Mouse (Mus musculus) liver, adult 2 months (tissue): ENCODE results near the gene Csrp2.

ENCODE experiments used
- CTCF ChIP-seq: fragments of 200-500 bp; IDR thresholded peaks from 2 replicates; pipeline ENCODE4 v1.5.1; 2011; ENCODE audit warnings: low read depth, low read length, control low read depth
- POLR2A ChIP-seq: fragments of 200-500 bp; IDR thresholded peaks from 2 replicates; pipeline ENCODE4 v1.6.1; 2011; ENCODE audit warnings: low read length, control low read depth; ENCODE audit not compliant: insufficient read depth; ENCODE audit errors: extremely low read depth

DNA sequence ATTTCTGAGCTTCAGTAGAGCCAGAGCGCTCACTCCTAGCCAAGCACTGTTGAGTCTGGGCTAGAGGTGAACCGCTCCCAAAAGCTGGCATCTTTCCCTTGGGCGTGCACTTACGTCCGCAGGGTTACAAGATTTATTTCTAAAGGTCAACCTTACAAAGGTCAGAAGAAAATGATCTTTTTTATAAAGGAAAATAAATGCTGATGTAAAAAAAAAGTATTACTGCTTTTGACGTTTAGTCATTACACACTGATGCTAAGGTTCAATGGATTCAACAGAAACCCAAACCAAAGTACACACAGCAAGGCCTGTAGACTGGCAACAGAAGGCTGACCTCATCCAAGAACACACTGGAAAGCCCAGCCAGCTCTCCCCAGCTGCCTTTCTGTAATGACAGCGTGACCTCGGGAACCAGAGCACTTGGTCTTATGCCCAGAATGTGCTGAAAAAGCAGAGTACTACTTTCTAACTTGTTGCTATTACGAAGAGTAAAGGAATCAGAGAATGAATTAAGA is 33.4 kb downstream of the Csrp2 start:
- TF ChIP-seq POLR2A (no peak), CTCF (no peak)
